ENCODE assay signal across 25 mouse cellular contexts in the genomic region with DNA sequence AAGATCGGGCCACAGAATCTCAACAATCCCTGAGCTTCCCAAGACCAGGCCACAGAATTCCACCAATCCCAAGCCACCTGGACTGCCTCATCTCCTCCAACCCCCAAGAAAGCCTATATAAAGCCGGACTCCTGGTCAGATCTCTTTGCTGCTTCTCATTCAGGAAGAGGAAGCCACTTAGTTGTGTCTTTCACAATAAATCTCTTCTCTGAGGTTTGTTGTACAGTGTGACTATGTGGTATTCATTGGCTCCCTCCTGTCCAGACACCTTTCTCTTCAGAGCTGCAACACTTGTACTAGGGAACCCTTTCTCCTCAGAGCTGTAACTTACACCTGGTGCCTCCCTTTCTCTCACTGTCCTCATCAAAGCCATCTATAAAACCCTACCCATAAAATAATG.
"Had no signal": no experiment of that assay in that cellular context is flagged by ENCODE, and none has a peak within 500 bp of the region (broad histone marks: within the 10 kb centered on the region; RNA-seq: fewer than 3 reads in every experiment).

No protein-coding gene starts in this region.

- H3K9ac ChIP-seq: heart, embryonic 13.5 days; heart, embryonic 15.5 days; hindbrain, embryonic 13.5 days; hindbrain, embryonic 15.5 days; kidney, embryonic 15.5 days; limb, embryonic 12.5 days; liver, embryonic 13.5 days had no signal

- H3K4me3 ChIP-seq: gastrocnemius, adult 2 months; heart, adult 2 months; heart, embryonic 13.5 days; heart, embryonic 15.5 days; hindbrain, embryonic 13.5 days; hindbrain, embryonic 15.5 days; kidney, embryonic 15.5 days; left cerebral cortex, adult 2 months; limb, embryonic 10.5 days; limb, embryonic 12.5 days; liver, embryonic 13.5 days had no signal

- H3K4me2 ChIP-seq: heart, embryonic 11.5 days; heart, embryonic 13.5 days; heart, embryonic 15.5 days; hindbrain, embryonic 13.5 days; hindbrain, embryonic 15.5 days; kidney, embryonic 15.5 days; limb, embryonic 12.5 days; liver, embryonic 11.5 days; liver, embryonic 13.5 days had no signal

- ATAC-seq: hindbrain, postnatal 0 days; intestine, embryonic 16.5 days had no signal

- H3K4me1 ChIP-seq: hindbrain, embryonic 13.5 days; hindbrain, embryonic 15.5 days had no signal

- DNase-seq: gastrocnemius, adult 2 months; gastrocnemius, postnatal 25 days; heart, adult 2 months; heart, postnatal 14 days; heart, postnatal 36 days; kidney, adult 11 months; kidney, adult 2 months; kidney, adult 9 months; layer of hippocampus, adult 9-11 months; layer of hippocampus, postnatal 36 days; liver; liver, embryonic 13.5 days had no signal

- H3K9me3 ChIP-seq: heart, embryonic 13.5 days; heart, embryonic 15.5 days; hindbrain, embryonic 13.5 days; hindbrain, embryonic 15.5 days; kidney, embryonic 15.5 days; limb, embryonic 10.5 days; limb, embryonic 12.5 days; liver, embryonic 13.5 days had no signal

- H3K36me3 ChIP-seq: heart, embryonic 13.5 days; heart, embryonic 15.5 days; hindbrain, embryonic 13.5 days; hindbrain, embryonic 15.5 days; limb, embryonic 12.5 days; liver, embryonic 13.5 days had no signal

- H3K27ac ChIP-seq: gastrocnemius, adult 2 months; heart, adult 2 months; heart, embryonic 13.5 days; heart, embryonic 15.5 days; hindbrain, embryonic 13.5 days; hindbrain, embryonic 15.5 days; hindbrain, postnatal 0 days; kidney, embryonic 15.5 days; kidney, postnatal 0 days; left cerebral cortex, adult 2 months; limb, embryonic 10.5 days; limb, embryonic 12.5 days; liver, embryonic 13.5 days had no signal

- H3K27me3 ChIP-seq: heart, embryonic 13.5 days; heart, embryonic 15.5 days; hindbrain, embryonic 13.5 days; hindbrain, embryonic 15.5 days; kidney, embryonic 15.5 days; limb, embryonic 12.5 days; liver, embryonic 13.5 days had no signal
